Mouse (Mus musculus) Patski (cell line): ENCODE results near the gene Cs. TPM values are rescaled to one million over a fixed set of nuclear protein-coding genes. Genes with fewer than 3 reads are reported as not detected.

Experiments
- ATAC-seq: fragments of 100-300 bp; one replicate; pipeline ENCODE4 v1.8.0; 2021
- CTCF ChIA-PET: fragments of 350-600 bp; sonication (Branson Sonifier 250); formaldehyde crosslinking; loops from one replicate; lab custom pipeline; 2022; ENCODE audit warnings: inconsistent platforms; lab: Charles Lee
- POLR2A ChIA-PET: fragments of 350-600 bp; sonication (Branson Sonifier 250); formaldehyde crosslinking; loops from one replicate; lab custom pipeline; 2022; ENCODE audit warnings: antibody characterized with exemption, inconsistent platforms; lab: Charles Lee
- DNase-seq: peaks from one replicate; pipeline ENCODE4 v3.0.0-alpha.2; 2011; ENCODE audit warnings: low read depth, low spot score
- H3K27me3 ChIP-seq: fragments of 371-371 bp; one replicate; pipeline ENCODE4 v1.5.1; 2021
- CTCF ChIP-seq: fragments of 100-300 bp; IDR thresholded peaks from one replicate; pipeline ENCODE4 v1.5.1; 2021
- in situ Hi-C: fragments of 300-500 bp; cut with MboI; formaldehyde crosslinking; loops from 3 replicates; pipeline ENCODE4 v1.11.1; 2018; ENCODE audit warnings: low pct_unique_long_range_greater_than_20kb, mixed read lengths
- polyA plus RNA-seq: library from polyadenylated mRNA; unstranded; gene quantifications from one replicate; pipeline ENCODE4 v1.2.3, GENCODE M21; 2021

Cs gene
- polyA plus RNA-seq, 1 experiment from 2014 or later, result 279 TPM

DNA sequence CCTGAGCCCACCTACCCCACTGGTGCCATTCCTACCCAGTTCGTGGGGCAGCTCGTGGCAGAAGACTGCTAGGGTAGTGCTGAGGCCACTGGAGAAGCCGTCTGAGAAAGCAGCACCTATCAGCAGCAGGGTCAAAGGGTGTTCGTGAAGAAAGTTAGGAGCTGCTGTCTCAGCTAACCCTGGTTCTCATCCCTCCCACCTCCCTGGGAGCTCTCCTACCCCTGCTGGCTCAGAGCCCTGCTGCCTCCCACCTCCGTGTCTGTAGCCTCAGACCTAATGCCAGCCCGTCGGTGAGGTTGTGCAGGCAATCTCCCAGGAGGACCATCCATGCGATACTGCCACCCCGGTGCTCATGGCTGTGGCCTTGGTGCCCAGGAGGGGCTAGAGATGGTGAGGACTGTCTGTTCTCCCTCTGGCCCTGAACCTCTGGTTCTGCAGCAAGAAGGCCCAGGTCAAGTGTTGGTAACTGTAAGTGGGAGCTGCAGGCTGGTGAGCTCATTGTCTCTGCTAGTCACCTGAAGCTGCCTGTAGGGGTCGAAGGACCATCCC lies 59.3 kb downstream of the Cs start:
- ATAC-seq (no peak), DNase-seq (no peak)
- in situ Hi-C loops, result no loop called here
- CTCF ChIA-PET, result no interaction called here
- TF ChIP-seq CTCF, result no peak
- POLR2A ChIA-PET, result interaction anchor here (0.8 kb wide), 2 partner anchors 12 to 52 kb away, joined by 3 to 8 read pairs; no protein-coding TSS in a partner anchor
- no peaks in the 10 kb centered on the region for H3K27me3 ChIP-seq

DNA sequence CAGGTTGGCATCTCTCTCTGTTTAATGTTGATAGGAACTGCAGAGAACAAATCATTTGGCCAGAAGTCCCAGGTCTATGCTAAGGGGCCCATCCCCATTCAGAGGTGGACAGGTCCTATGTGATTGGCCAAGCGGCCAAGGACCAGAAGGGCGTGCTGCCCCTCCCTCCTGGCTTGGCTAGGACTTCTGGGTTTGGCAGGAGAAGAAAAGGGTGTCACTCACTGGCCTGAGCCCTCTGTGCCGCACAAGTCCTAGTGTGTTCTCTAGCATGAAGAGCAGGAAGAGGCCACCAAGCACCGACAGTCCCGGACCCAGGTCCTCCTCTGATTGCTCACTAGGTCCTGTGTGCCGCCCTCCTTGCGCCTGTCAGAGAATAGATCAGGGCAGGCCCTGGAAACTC lies 59.9 kb downstream of the Cs start:
- no peak for TF ChIP-seq CTCF
- no peaks in the 10 kb centered on the region for H3K27me3 ChIP-seq
- ChIA-PET CTCF (no interaction called here), POLR2A (no interaction called here)
- DNase-seq, result no peak
- in situ Hi-C loops, result no loop called here
- no peak for ATAC-seq

DNA sequence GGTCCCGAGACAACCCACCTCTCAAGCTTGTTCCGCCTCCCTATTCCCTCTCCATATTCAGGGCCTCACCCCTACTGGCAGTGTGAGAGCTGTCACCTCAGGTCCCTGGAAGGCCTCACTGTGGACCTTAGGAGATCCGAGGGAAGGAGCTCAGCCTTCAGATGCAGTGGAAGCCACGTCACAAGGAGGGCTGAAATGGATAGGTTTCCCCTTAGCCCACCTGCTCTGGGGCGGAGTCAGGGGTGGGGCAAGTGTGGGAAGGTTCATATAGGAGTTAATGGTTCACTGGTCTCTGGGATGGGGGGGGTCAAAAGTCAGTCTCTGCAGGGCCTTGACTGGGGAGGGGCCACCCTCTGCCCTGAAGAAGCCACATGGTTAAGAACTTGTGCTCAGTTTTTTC lies 62.8 kb downstream of the Cs start:
- H3K27me3 ChIP-seq, result no peaks in the 10 kb centered on the region
- ChIA-PET CTCF (interaction anchor here (1.3 kb wide), 1 partner anchor 17 kb away, joined by 3 read pairs; no protein-coding TSS in a partner anchor), POLR2A (interaction anchor here (1.9 kb wide), 1 partner anchor 9 kb away, joined by 5 read pairs; no protein-coding TSS in a partner anchor)
- no peak for DNase-seq
- no peak for ATAC-seq
- no peak for TF ChIP-seq CTCF
- in situ Hi-C loops, result no loop called here

DNA sequence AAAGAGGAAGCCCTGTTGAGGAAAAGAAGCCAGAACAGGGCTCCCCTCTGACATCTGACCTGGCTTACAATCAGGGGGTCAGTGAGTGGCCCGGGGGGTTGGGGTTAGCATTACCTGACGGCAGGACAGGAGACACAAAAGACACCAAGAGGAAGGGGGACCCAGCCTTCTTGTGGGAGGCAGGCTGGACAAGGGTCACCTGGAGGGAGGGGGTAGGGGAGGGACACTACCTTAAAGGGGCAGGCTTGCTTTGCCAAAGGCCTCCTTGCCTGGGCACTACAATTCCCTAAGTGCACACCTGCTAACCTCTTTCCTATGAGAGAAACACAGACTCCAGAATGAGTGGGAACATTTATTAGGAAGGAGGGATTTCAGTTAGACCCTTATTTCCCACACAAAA lies 63.5 kb downstream of the Cs start, which contains the start of gene Slc39a5:
Slc39a5 (minus strand) TSS at position 174 of the 400 bp plus-strand sequence.
- no peaks in the 10 kb centered on the region for H3K27me3 ChIP-seq
- in situ Hi-C loops, result no loop called here
- no peak for TF ChIP-seq CTCF
- POLR2A ChIA-PET, result interaction anchor here (1.9 kb wide), 1 partner anchor 8 kb away, joined by 5 read pairs; no protein-coding TSS in a partner anchor
- CTCF ChIA-PET, result interaction anchor here (1.3 kb wide), 1 partner anchor 18 kb away, joined by 3 read pairs; no protein-coding TSS in a partner anchor
- no peak for ATAC-seq
- no peak for DNase-seq

DNA sequence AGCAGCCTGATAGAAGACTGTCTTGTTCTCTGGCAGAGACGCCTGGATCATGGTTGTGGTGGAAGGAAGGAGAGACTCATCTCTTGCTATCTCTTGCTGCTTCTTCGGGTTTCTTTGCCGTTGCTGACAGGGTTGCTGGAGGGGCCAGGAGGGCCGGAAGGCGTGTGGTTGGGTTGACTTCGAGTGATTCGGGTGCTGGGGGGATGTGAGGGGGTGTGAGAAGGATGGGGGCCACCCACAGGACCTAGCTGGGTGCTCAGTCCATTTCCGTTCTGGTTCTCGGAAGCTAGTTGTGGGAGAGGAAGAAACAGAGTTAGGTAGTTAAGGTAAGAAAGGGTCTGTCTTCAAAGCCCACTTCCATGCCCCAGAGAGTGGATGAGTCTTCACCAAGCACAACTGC lies 64.1 kb downstream of the Cs start:
- H3K27me3 ChIP-seq, result no peaks in the 10 kb centered on the region
- ChIA-PET CTCF (interaction anchor here (1.5 kb wide), 1 partner anchor 27 kb away, joined by 3 read pairs; no protein-coding TSS in a partner anchor), POLR2A (no interaction called here)
- in situ Hi-C loops, result no loop called here
- DNase-seq, result no peak
- ATAC-seq, result no peak
- no peak for TF ChIP-seq CTCF

DNA sequence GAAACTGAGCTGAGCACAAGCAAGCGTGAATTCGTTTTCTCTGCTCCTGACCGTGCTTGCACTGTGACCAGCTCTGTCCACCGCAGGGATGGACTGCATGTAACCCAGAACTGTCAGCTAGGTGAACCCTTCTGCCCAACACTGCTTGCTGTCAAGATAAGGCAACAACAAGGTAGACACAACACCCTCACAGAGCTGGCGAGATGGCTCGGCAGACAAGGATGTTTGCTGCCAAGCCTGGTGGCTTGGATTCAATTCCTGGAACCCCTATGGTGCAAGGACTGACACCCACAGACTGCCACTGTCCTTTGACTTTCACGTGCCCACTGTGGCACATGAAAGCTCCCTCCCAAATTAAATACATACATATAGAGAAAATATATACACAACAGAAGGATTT lies 66.4 kb downstream of the Cs start:
- H3K27me3 ChIP-seq, result no peaks in the 10 kb centered on the region
- in situ Hi-C loops, result no loop called here
- DNase-seq (no peak), ATAC-seq (no peak)
- ChIA-PET POLR2A (no interaction called here), CTCF (no interaction called here)
- no peak for TF ChIP-seq CTCF

DNA sequence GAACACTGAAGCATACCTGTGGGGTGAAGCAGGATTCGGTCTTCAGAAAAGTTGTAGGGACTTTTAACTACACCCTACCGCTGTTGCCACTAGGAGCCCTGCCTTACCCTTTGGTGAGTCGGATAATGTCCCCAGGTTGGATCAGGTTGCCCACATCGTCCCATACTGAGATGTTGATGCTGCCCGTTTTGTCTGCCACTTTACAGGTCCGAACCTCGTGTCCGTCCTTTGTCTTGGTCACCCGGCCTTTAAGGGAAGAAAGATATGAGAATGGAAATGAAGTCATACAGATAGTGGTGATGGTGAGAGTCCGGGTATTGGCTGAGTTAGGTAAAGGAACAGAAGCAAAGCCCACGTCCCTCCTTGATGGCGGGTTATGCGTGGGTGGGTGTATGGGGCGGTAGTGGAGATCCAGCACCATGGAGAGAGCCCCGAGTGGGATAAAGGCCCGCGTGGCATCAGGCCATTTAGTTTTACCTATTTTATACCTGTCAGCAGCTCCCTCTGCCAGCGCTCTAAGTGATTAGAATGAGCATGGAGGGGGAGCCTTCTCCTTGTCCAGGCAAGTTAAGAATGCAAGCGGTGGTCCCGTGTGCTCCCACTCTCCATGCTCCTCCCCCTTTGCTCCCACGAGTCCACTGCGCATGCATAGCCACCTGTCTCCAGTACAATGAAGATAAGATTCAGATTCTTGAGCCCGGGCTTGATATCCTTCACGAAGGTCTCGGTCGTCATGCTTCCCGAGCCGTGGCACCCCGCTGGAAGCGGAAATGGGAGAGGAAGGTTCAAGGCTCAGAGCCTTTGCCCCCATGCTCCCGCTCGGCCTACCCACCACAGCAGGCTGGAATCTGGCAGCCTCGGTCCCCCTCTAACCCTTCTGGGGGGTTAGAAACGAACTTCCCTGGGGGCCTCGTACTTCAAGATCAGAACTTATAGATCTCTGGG lies 71.3 kb downstream of the Cs start:
- H3K27me3 ChIP-seq, result no peaks in the 10 kb centered on the region
- no peak for TF ChIP-seq CTCF
- DNase-seq (no peak), ATAC-seq (no peak)
- ChIA-PET CTCF (no interaction called here), POLR2A (interaction anchor here (0.6 to 1.5 kb wide), 2 partner anchors 9 to 47 kb away, joined by 3 to 5 read pairs; partner anchors contain the start of gene Slc39a5)
- in situ Hi-C loops, result loop anchor here (5.0 kb wide), 1 partner anchor 48 kb away; the partner anchor contains the start of gene Smarcc2

DNA sequence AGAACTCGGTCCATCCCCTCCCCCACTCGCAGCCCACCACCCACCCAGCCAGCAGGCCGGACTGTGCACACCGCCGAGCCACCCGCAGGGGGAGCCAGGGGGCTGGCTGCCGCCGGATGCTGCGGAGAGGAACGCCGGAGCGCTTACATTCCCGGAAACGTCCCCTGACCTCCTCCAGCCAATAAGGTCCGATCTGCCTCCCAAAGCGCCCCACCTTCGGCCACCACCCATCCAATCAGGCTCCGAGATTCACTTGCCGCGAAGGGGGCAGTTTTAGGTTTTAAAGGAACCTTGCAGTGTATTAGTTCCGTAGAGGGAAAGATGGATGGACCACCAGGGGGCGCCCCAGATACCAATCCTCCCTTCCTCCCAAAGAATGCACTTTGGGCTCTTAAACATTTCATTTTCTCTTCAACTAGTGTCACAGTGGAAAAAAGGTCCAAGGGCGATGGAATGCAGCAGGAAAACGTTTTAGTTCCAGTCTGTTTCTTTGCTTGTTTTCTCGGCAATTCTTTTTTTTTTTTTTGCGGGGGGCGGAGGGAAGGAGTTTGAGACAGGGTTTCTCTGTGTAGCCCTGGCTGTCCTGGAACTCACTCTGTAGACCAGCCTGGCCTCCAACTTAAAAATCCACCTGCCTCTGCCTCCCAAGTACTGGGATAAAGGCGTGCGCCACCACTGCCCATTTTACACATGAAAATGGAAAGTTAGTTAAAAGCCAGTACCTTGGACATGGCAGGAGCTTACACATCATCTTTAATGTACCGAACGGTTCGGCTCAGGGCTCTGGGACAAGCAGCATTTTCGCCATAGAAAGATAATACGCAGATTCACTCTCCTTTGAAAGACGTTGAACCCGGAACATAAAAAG lies 72.4 kb downstream of the Cs start:
- no peak for TF ChIP-seq CTCF
- DNase-seq, result peak; percentile 90
- in situ Hi-C loops, result loop anchor here (5.0 kb wide), 1 partner anchor 47 kb away; the partner anchor contains the start of gene Smarcc2
- ATAC-seq, result peak; percentile 83
- CTCF ChIA-PET, result interaction anchor here (0.6 to 2.0 kb wide), 3 partner anchors 30 to 80 kb away, joined by 3 to 10 read pairs (median 3); no protein-coding TSS in a partner anchor
- no peaks in the 10 kb centered on the region for H3K27me3 ChIP-seq
- POLR2A ChIA-PET, result interaction anchor here (0.6 to 1.7 kb wide), 4 partner anchors 10 to 32 kb away, joined by 3 to 6 read pairs (median 4); partner anchors contain the start of gene Slc39a5

DNA sequence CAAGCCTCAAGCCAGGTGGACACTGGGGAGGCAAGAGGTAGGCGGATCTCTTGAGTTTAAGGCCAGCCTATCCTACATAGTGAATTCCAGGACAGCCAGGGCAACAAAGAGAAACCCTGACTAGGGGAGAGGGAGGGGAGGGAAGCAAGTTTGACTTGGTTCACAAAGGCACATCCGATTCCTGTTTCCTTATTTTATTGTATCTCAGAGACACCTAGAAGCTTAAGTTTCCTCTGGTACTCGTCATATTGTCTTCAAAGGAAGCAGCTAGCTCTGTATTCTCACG lies 73.0 kb downstream of the Cs start:
- ChIA-PET POLR2A (interaction anchor here (0.6 to 1.8 kb wide), 7 partner anchors 10 to 74 kb away, joined by 3 to 7 read pairs (median 4); partner anchors contain the start of genes Ankrd52 and Coq10a), CTCF (interaction anchor here (0.6 to 2.0 kb wide), 6 partner anchors 10 to 79 kb away, joined by 3 to 10 read pairs (median 4); no protein-coding TSS in a partner anchor)
- H3K27me3 ChIP-seq, result no peaks in the 10 kb centered on the region
- no peak for TF ChIP-seq CTCF
- in situ Hi-C loops, result no loop called here
- ATAC-seq (no peak), DNase-seq (no peak)
